Mouse (Mus musculus) midbrain, embryonic 11.5 days (tissue): Measurements from ENCODE around the gene Plekhm3. TPM values are rescaled to one million over a fixed set of nuclear protein-coding genes. Genes with fewer than 3 reads are reported as not detected.

ENCODE experiments used
- ATAC-seq: fragments of 200-750 bp; cut with Nextera tagmentation; 2 replicates; pipeline ENCODE4 v1.8.0; 2017; ENCODE audit warnings: moderate TSS enrichment, moderate library complexity; ENCODE audit not compliant: low FRiP score
- DNase-seq: peaks from one replicate; pipeline ENCODE4 v3.0.0; 2015; ENCODE audit warnings: low spot score; ENCODE audit errors: missing footprints
- H3K27ac ChIP-seq: fragments of 300-500 bp; sonication (generic); 2 replicates; pipeline ENCODE4 v1.5.1; 2014; ENCODE audit warnings: low read depth, low read length
- H3K27me3 ChIP-seq: fragments of 300-500 bp; sonication (generic); 2 replicates; pipeline ENCODE4 v1.6.1; 2014; ENCODE audit warnings: mild to moderate bottlenecking, low read length, moderate library complexity, mixed read lengths; ENCODE audit not compliant: control insufficient read depth, insufficient read depth
- H3K36me3 ChIP-seq: fragments of 300-500 bp; sonication (generic); 2 replicates; pipeline ENCODE4 v1.6.1; 2014; ENCODE audit warnings: mild to moderate bottlenecking, low read length, moderate library complexity, mixed read lengths; ENCODE audit not compliant: control insufficient read depth, insufficient read depth
- H3K4me1 ChIP-seq: fragments of 300-500 bp; sonication (generic); 2 replicates; pipeline ENCODE4 v1.6.1; 2014; ENCODE audit warnings: low read length; ENCODE audit not compliant: control insufficient read depth, insufficient read depth
- H3K4me2 ChIP-seq: fragments of 300-500 bp; sonication (generic); 2 replicates; pipeline ENCODE4 v1.6.1; 2014; ENCODE audit warnings: mild to moderate bottlenecking, moderate library complexity
- H3K4me3 ChIP-seq: fragments of 300-500 bp; sonication (generic); 2 replicates; pipeline ENCODE4 v1.5.1; 2014; ENCODE audit warnings: low read depth, low read length
- H3K9ac ChIP-seq: fragments of 300-500 bp; sonication (generic); 2 replicates; pipeline ENCODE4 v1.6.1; 2014; ENCODE audit warnings: low read length
- H3K9me3 ChIP-seq: fragments of 300-500 bp; sonication (generic); 2 replicates; pipeline ENCODE4 v1.6.1; 2016; ENCODE audit warnings: low read length; ENCODE audit not compliant: control insufficient read depth
- WGBS: fragments of 180-500 bp; shearing (Covaris S2); extraction: QIAGEN DNeasy Blood & Tissue Kit; methylation state at CpG from one replicate; pipeline ENCODE4 v1.1.7; 2014; 5-methylcytosine and 5-hydroxymethylcytosine counted together
- polyA plus RNA-seq: library from polyadenylated mRNA; unstranded; fragments of >200 nt; fragmentation: Nextera tagmentation; extraction: Ambion mirVana; gene quantifications from 2 replicates; pipeline ENCODE4 v1.2.1, GENCODE M21; 2014

Gene Plekhm3
- polyA plus RNA-seq, 1 experiment from 2014 or later: 5.6 TPM

DNA sequence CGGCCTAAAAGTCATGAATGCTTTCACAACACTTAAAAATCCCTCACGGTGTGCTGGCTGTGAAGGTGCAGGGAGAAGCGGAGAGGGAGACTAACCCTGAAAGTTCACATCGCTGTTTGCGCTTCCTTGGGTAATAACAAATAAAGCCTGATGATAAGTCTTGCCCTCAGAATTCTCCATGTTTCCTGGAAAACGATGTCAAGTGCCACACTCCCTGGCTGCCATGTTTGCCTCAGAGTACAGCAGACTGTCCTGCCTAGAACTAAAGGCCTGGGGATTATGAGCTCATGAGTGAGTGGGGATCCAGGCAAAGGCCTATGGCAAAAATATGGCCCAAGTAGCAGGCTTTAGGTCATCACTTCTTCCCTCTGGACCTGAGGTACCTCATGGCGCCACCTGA is 17.7 kb downstream of the Plekhm3 start:
- H3K9ac ChIP-seq: no peak overlapping the region
- no peak overlapping the region for H3K4me3 ChIP-seq
- no peaks in the 10 kb centered on the region for H3K9me3 ChIP-seq
- DNase-seq: no peak
- 94% methylated on average over 7 of the region's 7 CpGs for WGBS
- no peak overlapping the region for H3K27ac ChIP-seq
- H3K4me1 ChIP-seq: no peaks in the 10 kb centered on the region
- no peaks in the 10 kb centered on the region for H3K27me3 ChIP-seq
- no peak overlapping the region for H3K4me2 ChIP-seq
- no peak for ATAC-seq
- no peaks in the 10 kb centered on the region for H3K36me3 ChIP-seq

DNA sequence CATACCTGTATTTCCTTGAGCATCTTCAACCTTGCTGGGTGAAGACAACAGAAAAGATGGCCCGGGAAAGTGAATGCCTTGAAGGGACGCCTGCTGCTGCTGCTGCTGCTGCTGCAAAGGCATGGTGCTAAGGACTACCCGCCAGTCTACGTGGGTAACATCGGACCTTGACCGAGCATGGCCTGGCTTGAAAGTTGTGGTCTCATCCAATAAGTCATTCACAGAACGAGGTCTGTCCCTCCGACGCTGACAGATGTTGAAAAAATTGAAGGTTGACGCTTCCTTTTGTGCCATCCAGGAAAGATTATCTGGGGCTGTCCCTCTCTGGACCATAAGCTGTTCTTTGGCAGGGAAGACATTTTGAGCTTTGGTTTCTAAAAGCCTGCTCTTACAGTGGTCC is 18.9 kb downstream of the Plekhm3 start:
- Histone ChIP-seq H3K9me3 (no peaks in the 10 kb centered on the region), H3K4me1 (no peaks in the 10 kb centered on the region), H3K9ac (no peak overlapping the region), H3K4me3 (no peak overlapping the region), H3K27me3 (no peaks in the 10 kb centered on the region), H3K27ac (no peak overlapping the region), H3K4me2 (no peak overlapping the region), H3K36me3 (no peaks in the 10 kb centered on the region)
- DNase-seq (no peak), ATAC-seq (no peak)
- WGBS: 92% methylated on average over 10 of the region's 10 CpGs

DNA sequence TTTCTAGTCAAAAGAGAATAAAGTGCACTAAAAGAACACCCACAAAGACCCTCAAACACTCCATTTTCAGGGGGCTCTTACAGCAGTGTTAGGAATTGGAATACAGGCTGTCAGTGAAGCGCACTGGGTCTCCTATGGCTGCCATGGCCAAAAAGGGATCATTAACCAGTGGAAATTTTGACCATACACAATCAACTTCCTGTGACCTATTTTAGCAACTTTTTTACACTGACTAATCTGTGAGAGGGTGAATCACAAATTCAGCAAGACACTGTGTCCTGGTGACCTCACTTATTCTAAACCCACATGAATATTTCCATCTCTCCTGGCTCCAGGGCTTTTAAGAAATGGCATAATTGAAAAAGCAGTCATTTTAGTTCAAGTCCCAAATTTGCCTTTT is 23.7 kb downstream of the Plekhm3 start:
- WGBS: 91% methylated on average over 1 of the region's 1 CpGs
- H3K4me3 ChIP-seq: no peak overlapping the region
- H3K27ac ChIP-seq: no peak overlapping the region
- H3K27me3 ChIP-seq: no peaks in the 10 kb centered on the region
- no peak for ATAC-seq
- no peak overlapping the region for H3K9ac ChIP-seq
- H3K36me3 ChIP-seq: no peaks in the 10 kb centered on the region
- no peak for DNase-seq
- no peak overlapping the region for H3K4me2 ChIP-seq
- H3K4me1 ChIP-seq: no peaks in the 10 kb centered on the region
- H3K9me3 ChIP-seq: no peaks in the 10 kb centered on the region

DNA sequence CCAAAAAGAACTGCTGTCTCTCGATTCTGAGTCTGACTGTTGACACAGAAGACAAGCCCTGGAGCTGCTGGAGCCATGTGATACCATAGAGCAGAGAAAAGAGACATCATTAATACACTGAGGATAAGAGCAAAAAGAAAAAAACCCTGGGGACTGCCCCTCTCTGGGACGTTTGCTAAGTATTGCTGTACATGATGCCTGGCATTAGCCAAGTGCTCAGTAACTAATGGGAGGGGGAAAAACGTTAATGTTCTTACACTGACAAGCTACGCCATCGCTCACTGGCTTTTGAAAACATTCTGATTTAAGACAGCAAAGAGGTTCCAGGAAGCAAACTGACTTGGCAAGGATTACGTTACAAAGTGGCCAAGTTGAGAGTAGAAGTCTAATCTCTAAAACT is 26.5 kb downstream of the Plekhm3 start:
- no peak for ATAC-seq
- Histone ChIP-seq H3K4me3 (no peak overlapping the region), H3K27me3 (no peaks in the 10 kb centered on the region), H3K4me2 (no peak overlapping the region), H3K36me3 (no peaks in the 10 kb centered on the region), H3K27ac (no peak overlapping the region), H3K9ac (no peak overlapping the region), H3K4me1 (no peaks in the 10 kb centered on the region), H3K9me3 (no peaks in the 10 kb centered on the region)
- WGBS: 85% methylated on average over 6 of the region's 6 CpGs
- no peak for DNase-seq

DNA sequence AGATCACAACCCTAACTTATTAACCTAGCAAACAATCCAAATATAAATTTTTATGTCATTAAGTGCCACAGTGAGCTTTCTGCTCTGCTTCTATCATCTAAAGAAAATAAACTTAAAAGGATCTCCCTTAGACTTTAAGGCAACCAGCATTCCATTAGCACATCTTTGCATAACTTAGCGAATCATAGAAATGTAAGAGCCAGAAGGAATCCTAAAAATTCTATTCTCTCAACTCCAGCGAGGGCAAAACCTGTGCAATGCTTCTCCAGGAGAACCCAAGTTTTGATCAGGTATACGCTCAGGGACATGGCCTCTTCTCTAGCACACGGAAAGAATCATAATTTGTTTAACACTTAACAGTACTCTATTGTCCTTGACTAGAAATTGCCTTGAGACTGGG is 27.0 kb downstream of the Plekhm3 start:
- Histone ChIP-seq H3K4me2 (no peak overlapping the region), H3K9me3 (no peaks in the 10 kb centered on the region), H3K27ac (no peak overlapping the region), H3K4me1 (no peaks in the 10 kb centered on the region), H3K9ac (no peak overlapping the region), H3K36me3 (no peaks in the 10 kb centered on the region), H3K27me3 (no peaks in the 10 kb centered on the region), H3K4me3 (no peak overlapping the region)
- ATAC-seq: no peak
- WGBS: 85% methylated on average over 4 of the region's 4 CpGs
- DNase-seq: no peak

DNA sequence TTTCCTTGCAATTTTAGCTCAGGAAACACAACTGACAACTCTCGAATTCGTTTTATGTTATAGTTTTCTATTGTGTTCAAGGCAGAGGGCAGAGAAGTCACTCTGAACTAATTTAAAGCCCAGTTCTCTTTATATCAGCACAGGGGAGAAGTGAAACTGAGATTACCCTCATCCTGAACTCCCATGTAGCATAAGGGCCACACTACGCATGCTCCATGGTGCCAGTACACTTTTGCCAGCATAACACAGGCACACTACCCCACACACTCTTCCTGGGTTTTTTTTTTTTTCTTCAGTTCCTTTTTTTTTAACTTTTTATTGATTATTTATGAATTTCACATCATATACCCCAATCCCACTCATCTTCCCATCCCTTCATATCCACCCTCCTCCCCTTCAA is 28.1 kb downstream of the Plekhm3 start:
- no peak for DNase-seq
- no peak overlapping the region for H3K4me3 ChIP-seq
- H3K9ac ChIP-seq: no peak overlapping the region
- H3K27ac ChIP-seq: no peak overlapping the region
- H3K4me1 ChIP-seq: no peaks in the 10 kb centered on the region
- H3K4me2 ChIP-seq: no peak overlapping the region
- H3K27me3 ChIP-seq: no peaks in the 10 kb centered on the region
- no peak for ATAC-seq
- H3K36me3 ChIP-seq: no peaks in the 10 kb centered on the region
- H3K9me3 ChIP-seq: no peaks in the 10 kb centered on the region
- WGBS: 91% methylated on average over 3 of the region's 3 CpGs

DNA sequence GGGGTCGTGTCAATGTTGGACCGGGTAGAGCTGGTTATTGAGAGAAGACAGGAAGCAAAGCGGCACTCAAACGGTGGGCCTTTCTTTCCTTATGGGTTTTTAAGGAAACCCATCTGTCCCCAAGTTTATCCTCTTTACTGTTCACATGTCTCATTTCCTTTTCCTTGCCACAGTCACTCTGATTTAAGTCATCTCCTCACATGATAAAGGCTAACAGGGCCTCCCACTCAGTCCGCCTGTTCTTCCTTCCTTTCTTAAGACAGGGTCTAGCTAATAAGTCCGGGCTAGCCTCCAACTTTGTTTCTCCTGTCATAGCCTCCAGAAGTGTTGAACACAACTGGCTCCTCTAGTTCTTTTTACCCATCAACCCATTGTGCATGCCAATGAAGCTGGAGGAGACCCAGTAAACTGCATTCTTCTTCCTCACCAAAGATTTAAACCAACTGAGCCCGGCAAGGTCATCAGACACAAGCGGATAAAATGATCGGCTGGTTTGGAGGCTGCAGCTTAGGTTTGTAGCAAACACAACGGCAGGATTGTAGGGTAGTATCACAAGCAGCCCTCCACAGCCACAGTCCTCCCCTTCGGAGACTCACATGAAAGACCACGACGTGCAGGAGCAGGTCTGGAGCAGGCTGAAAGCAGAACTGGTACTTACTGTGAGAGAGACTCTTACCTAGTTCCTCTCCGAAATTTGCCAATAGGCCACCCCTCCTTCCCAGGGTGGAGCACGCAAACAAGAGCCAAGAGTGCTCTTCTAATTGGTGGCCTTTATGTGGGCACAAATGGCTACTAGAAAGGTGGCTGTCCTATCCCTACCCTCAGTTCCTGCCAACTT is 29.0 kb downstream of the Plekhm3 start:
- H3K27me3 ChIP-seq: no peaks in the 10 kb centered on the region
- no peaks in the 10 kb centered on the region for H3K4me1 ChIP-seq
- H3K4me3 ChIP-seq: no peak overlapping the region
- no peaks in the 10 kb centered on the region for H3K36me3 ChIP-seq
- ATAC-seq: no peak
- H3K4me2 ChIP-seq: no peak overlapping the region
- H3K9me3 ChIP-seq: no peaks in the 10 kb centered on the region
- no peak overlapping the region for H3K9ac ChIP-seq
- no peak for DNase-seq
- WGBS: 93% methylated on average over 15 of the region's 15 CpGs
- H3K27ac ChIP-seq: no peak overlapping the region

DNA sequence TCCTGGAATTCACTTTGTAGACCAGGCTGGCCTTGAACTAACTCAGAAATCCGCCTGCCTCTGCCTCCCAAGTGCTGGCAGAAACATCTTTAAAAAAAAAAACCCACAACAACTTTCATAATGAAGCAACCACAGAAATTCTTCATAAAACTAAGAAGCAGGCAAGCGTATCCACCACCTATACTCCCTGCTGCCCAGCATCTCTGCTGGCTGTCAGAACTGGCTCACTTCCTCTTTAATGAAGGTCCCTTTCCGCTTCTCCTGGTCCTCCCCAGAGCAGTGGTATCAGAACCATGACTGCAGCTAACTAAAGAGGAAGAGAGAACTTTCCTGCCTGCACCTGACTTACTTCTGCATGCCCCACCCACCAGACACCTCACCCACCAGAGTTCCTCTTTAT is 31.0 kb downstream of the Plekhm3 start:
- Histone ChIP-seq H3K9me3 (no peaks in the 10 kb centered on the region), H3K4me3 (no peak overlapping the region), H3K27me3 (no peaks in the 10 kb centered on the region), H3K4me2 (no peak overlapping the region), H3K4me1 (no peaks in the 10 kb centered on the region), H3K9ac (no peak overlapping the region), H3K36me3 (no peaks in the 10 kb centered on the region), H3K27ac (no peak overlapping the region)
- DNase-seq (no peak), ATAC-seq (no peak)
- WGBS: 95% methylated on average over 3 of the region's 3 CpGs

DNA sequence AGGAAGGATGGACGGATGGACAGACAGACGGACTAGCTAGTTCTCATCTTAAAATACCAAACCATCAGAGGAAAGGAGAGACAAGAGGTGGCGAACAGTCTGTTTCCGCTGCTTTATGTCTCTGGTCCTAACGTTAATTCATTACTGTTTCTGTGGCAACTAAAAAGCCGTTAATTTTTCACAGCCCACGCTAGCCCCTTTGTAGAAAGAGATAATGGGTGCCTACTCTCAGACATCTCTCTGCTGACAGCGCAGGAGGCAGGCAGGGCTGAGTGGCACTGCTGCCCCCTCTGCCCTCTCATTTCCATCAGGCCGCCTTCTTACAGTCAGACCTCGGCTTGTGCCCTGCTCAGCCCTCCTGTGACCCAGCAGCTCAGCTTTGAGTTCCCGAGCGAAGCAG is 32.3 kb downstream of the Plekhm3 start:
- Histone ChIP-seq H3K4me3 (no peak overlapping the region), H3K4me2 (no peak overlapping the region), H3K36me3 (no peaks in the 10 kb centered on the region), H3K9ac (no peak overlapping the region), H3K27me3 (no peaks in the 10 kb centered on the region), H3K27ac (no peak overlapping the region), H3K4me1 (no peaks in the 10 kb centered on the region), H3K9me3 (no peaks in the 10 kb centered on the region)
- no peak for DNase-seq
- WGBS: 83% methylated on average over 12 of the region's 12 CpGs
- no peak for ATAC-seq
